Mouse (Mus musculus) ovary, postnatal 14 days (tissue): ENCODE data around the gene Doxl2.

Source experiments
- DNase-seq: peaks from one replicate; pipeline ENCODE4 v3.0.0; 2022; ENCODE audit warnings: low spot score

Doxl2 gene

DNA sequence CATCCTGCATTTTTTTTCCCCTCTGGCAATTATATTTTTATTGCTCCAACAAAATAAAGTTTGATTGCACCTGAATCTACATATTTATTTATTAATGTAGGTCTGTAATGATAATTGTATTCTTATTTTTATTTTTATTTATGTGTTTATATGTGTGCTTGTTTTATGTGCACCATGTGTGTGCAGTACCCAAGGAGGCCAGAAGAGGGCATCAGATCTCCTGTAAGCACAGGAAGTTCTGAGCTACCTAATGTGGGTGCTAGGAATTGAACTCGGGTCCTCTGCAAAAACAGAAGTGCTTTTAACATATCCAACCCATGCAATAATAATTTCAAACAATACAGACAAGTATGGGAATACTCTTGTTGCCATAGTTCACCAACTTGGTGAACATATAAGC, 34.9 kb downstream of the Doxl2 start:
- DNase-seq: no peak

DNA sequence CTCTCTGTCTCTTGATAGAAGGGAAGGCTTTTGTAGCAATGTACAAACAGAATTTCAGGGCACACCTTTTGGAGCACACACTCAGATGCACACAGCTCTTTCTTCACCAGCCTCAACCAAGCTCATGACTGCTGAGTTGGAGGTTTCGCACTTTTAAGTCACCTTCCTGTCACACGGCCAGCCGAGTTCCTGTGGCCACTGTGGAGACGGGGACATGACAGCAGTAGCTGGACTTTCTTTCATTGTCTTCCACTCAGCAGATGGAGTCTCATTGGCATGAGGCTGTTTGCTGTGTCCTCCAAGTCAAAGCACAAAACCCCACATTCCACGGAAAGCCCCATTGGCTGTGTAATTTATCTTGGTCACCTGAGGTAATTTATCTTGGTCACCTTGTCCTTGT, 36.4 kb downstream of the Doxl2 start:
- no peak for DNase-seq

DNA sequence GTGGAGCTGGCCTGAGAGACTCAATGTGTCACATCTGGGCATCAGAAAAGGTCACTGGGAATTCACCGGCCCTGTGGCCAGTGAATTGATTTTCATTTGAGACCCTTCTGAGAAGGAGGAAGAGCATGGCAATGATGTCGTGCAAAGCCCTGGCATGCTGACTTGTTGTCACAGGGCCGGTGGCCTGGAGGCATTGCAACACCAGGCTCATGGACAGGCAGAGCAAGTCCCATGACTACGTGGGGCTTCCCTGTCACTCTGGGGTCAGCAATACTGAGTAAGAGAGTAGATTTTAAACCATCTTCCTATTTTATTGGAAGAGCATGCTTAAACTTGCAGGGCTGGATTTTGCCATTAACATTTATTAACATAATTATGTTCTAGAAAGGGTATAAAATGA, 38.3 kb downstream of the Doxl2 start:
- DNase-seq: no peak

DNA sequence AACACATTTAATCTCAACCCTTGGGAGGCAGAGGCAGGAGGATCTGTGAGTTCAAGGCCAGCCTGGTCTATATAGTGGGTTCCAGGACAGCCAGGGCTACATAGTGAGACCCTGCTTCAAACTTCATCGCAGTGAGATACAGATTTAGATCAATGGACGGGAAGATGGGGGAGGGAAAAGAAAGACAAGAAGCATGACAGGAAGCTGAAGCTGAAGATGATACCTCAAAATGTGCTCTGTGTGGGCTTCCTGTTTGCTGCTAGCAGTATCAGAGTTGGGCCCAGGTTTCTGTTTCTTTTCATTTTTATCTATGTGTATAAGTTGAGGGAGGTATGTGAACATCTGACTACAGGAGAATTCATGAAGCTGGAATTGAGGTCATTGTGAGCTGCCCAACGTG, 38.7 kb downstream of the Doxl2 start:
- no peak for DNase-seq

DNA sequence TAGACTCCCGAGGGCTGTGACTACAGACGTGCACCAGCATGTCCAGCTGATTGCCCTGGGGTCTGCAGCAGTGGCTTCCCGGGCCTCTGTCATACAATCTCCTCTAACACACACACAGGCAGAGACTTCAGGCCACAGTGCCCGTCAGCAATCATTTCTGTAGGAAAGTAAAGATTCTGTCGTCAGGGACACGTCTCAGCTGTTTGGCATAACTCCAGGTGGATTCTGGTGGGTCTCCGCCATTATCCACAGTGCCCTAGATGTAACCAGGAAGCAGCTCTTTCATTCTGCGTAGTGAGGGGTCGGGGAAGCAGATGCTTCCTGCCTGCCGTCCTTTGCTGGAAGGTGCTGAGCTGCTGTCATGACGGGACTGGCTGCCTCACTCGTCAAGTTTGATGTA, 42.4 kb downstream of the Doxl2 start:
- no peak for DNase-seq

DNA sequence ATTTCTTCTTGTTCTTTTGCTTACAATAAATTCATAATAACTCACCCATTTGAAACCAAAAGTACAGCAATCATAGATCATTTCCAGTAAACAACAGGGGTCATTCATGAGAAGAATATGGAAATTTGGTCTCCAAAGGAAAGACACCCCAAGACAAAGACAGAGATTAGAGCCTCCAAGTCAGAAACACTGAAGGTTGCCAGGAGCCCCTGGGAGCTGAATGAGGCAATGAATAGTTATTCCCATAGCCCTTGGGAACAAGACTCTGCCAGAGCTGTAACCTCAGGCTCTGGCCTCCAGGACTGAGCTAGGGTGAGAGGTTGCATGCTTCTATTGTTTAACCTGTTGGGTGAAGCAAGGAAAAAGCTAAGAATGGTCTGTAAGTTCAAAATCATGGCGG, 44.6 kb downstream of the Doxl2 start:
- no peak for DNase-seq

DNA sequence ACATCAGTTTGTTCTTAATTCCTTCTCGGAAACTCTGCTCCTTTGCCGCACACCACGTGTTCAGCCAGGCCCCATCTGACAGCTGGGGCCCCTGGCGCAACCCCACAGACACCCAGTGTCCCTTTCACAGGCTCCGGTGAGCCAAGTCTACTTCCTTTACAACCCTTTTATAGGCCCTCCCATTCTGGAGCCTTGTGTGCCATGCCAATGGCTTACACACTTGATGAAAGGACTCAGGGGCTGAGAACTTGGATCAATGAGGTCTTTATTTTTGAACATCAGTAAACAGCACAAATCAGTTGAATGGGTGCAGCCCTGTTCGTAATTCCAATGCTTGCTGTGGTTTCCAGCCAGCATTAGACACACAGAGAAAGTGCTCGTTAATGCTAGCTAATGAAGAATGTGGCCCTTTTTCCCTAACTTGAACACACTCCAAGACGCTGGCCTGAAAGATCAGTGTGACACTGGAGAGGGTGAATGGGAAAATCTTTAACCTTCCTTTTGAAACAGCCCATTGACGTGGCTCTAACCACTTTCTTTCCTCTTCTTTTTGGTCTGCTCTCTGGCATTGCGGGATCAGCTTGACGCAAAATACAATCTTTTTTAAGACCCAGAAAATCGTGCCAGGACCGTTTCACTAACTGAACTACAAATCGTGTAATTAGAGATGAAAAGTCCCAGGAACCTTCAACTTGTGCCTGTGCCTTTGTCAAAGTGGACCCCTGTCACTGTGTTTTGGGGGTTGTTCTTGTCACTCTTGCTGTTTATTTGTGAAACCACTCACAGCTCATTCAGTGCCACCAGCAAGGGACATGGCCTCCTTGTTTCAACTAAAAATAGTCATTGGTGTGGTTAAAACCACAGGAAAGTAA, 46.6 kb downstream of the Doxl2 start:
- no peak for DNase-seq

DNA sequence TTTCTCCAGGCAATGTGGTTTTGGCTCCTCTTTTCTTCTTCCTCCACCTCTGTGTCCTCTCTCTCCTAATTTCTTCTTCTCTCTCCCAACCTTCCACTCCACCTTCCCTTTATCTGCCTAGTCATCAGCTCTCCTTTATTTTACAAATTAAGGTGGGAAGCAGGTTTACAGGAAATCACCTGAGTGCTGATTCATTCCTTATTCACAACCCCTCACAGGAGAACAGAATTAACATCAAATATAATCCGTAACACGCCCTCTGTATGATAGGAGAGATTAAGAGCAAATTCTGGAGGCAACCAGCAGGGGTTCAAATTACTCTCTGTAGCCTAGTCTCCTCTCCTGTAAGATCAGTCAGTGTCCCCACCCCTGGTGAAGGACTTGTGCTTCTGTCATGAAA, 47.6 kb downstream of the Doxl2 start:
- no peak for DNase-seq

DNA sequence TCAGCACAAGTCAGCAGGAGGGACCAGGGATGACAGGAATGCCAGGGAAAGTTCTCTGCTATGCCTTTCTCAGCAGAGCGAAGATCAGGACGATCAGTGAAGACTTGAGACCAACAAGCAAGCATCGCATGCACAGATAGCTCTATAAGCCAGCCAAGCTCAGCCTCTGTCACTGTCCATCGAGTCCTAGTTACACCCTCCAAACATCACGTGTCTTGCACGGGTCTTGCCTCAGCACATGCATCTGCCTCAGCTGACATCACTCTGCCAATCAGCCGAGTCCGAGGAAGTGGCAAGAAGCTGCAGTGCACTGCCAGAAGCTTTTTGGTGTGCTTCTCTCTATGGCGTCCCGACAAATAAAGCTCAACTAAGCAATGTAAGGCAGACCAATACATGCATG, 48.6 kb downstream of the Doxl2 start:
- DNase-seq: no peak

DNA sequence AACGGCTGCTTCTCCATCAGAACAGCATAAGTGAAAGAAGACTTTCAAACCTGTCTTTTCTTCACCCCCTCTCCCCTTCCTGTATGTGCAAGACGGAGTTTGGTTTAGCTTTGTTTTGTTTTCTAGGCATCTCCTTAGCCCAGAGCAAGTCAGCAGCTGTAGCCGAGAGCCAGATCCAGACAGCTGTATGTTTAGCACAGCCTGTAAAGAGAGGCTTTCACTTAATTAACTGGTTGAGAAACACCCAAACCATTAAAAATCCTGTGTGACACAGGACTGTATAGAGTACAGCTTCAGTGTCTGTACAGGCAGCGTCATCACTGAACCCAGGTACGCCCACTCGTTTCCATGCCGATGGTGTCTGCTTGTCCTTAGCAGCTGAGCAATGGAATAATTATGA, 50.5 kb downstream of the Doxl2 start:
- no peak for DNase-seq

DNA sequence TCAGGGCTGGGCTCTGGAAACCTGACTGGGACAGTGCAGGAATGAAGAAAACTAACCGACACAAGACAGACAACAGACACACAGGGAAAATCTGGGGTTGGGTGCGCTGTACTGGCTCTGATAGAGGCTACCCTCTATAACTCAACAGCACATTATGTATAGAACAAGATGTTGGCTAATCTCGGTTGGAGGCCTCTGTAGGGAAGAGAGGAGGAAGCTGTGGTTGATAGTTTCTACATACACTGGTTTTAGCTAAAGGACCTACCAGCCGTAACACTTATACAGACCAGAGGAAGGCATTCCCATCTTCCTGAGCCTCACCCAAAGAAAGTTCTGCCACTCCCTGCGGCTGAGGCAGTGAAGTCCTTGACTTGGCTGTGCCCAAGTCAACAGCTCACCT, 51.7 kb downstream of the Doxl2 start:
- DNase-seq: no peak

DNA sequence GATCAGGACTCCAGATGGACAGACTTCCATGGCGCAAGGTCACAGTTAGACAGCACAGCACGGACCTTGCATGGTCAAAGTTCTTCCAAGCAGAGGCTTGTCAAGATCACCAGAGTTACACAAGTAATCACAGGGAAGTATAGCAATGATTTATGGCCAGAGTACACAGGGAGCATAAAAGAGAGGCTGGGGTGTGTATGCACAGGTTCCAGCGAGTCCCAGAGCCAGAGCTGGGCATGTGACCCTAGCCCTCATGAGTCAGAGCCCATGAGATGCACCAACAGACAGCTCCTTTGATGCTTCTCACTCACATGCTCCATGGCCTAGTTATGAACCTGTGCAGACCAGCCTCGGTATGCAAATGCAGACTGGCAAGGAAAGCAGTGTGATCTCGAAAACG, 53.3 kb downstream of the Doxl2 start:
- DNase-seq: no peak
